Mouse (Mus musculus) neural tube, embryonic 14.5 days (tissue): ENCODE results near the gene Epsti1. TPM values are rescaled to one million over a fixed set of nuclear protein-coding genes. Genes with fewer than 3 reads are reported as not detected.

Source experiments
- ATAC-seq: fragments of 200-750 bp; cut with Nextera tagmentation; 2 replicates; pipeline ENCODE4 v1.8.0; 2017; ENCODE audit warnings: low read depth, mild to moderate bottlenecking, moderate TSS enrichment, moderate library complexity
- H3K27ac ChIP-seq: fragments of 300-500 bp; sonication (generic); 2 replicates; pipeline ENCODE4 v1.5.1; 2014; ENCODE audit warnings: low read depth, mild to moderate bottlenecking, control low read depth, low read length, moderate library complexity, mixed read lengths
- H3K27me3 ChIP-seq: fragments of 300-500 bp; sonication (generic); 2 replicates; pipeline ENCODE4 v1.6.1; 2014; ENCODE audit warnings: low read length; ENCODE audit not compliant: control insufficient read depth, insufficient read depth
- H3K36me3 ChIP-seq: fragments of 300-500 bp; sonication (generic); 2 replicates; pipeline ENCODE4 v1.6.1; 2014; ENCODE audit warnings: low read length, mixed read lengths; ENCODE audit not compliant: control insufficient read depth, insufficient read depth
- H3K4me1 ChIP-seq: fragments of 300-500 bp; sonication (generic); 2 replicates; pipeline ENCODE4 v1.6.1; 2014; ENCODE audit warnings: low read length; ENCODE audit not compliant: control insufficient read depth, insufficient read depth
- H3K4me2 ChIP-seq: fragments of 300-500 bp; sonication (generic); 2 replicates; pipeline ENCODE4 v1.6.1; 2014; ENCODE audit warnings: mild to moderate bottlenecking, low read depth, low read length, control low read depth
- H3K4me3 ChIP-seq: fragments of 300-500 bp; sonication (generic); 2 replicates; pipeline ENCODE4 v1.5.1; 2014; ENCODE audit warnings: low read depth, low read length, control low read depth, mixed read lengths
- H3K9ac ChIP-seq: fragments of 300-500 bp; sonication (generic); replicated peaks from 2 replicates; pipeline ENCODE4 v1.6.1; 2014; ENCODE audit warnings: low read depth, mild to moderate bottlenecking, control low read depth, low read length, mixed read lengths
- H3K9me3 ChIP-seq: fragments of 300-500 bp; sonication (generic); 2 replicates; pipeline ENCODE4 v1.6.1; 2016; ENCODE audit warnings: low read length; ENCODE audit not compliant: control insufficient read depth
- WGBS: fragments of 180-500 bp; shearing (Covaris S2); extraction: QIAGEN DNeasy Blood & Tissue Kit; methylation state at CpG from one replicate; pipeline ENCODE4 v1.1.7; 2014; 5-methylcytosine and 5-hydroxymethylcytosine counted together
- polyA plus RNA-seq: library from polyadenylated mRNA; unstranded; fragments of >200 nt; fragmentation: Nextera tagmentation; extraction: Ambion mirVana; gene quantifications from 2 replicates; pipeline ENCODE4 v1.2.1, GENCODE M21; 2014

Gene Epsti1
- polyA plus RNA-seq: 0.21 and 0.23 TPM in 2 replicates

DNA sequence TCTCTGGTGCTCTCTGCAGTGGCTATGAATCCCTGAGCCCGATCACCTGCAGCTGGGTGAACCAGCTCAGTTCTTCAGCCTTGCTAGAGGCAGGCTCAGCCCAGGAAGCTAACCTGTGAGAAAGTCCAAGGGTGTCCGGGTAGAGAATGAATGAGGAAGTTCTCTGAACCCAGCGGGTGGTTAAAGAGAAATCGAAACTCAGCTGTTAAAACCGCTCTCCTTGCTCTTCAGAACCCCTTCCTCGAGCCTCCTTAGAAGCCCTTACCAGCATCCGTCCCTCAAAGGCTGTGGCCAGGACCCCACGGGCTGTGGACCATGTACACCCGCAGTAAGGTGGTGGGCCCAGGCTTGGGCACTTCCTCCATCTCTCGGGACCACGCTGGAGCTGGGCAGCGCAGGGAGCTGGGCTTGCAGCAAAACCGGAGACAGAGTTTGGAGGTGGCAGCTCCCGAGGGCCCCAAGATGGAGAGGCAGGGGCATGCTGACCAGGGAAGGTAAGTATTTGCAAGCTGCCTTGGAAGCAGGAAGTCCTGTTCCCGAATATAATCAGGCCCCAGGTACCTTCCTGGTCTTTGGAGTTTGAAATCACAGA lies at the start of gene Epsti1:
Gene Epsti1, plus strand, starts transcription at position 69 of the 592 bp plus-strand sequence.
- Histone ChIP-seq H3K27ac (no peak within 1 kb of the TSS), H3K4me2 (no peak within 1 kb of the TSS), H3K9me3 (no peaks in the 10 kb centered on the region), H3K4me3 (no peak within 1 kb of the TSS), H3K9ac (no peak within 1 kb of the TSS), H3K4me1 (no peaks in the 10 kb centered on the region), H3K36me3 (no peaks in the 10 kb centered on the region), H3K27me3 (no peaks in the 10 kb centered on the region)
- no peak for ATAC-seq
- 60% methylated on average over 15 of the region's 15 CpGs for WGBS

DNA sequence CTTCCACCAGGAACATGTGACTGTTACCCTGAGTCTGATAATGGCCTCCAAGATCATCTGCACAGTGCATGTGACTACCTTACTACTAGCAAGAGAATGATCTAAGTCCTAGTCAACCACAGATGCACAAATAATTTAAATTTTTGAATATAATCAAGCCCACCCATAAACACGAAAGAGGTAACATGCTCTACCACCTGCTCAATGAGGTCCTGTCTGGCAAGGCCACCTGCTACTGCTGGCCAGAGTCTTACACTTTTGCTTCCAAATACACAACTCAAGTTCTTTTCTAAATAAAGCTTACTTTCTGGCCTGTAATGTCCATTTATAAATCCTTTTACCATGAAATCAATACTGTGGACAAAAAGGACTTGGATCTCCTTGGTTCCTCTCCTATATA lies 44.1 kb upstream of the Epsti1 start:
- Histone ChIP-seq H3K36me3 (no peaks in the 10 kb centered on the region), H3K27me3 (no peaks in the 10 kb centered on the region), H3K4me3 (no peak overlapping the region), H3K4me1 (no peaks in the 10 kb centered on the region), H3K9ac (no peak overlapping the region), H3K27ac (no peak overlapping the region), H3K4me2 (no peak overlapping the region), H3K9me3 (no peaks in the 10 kb centered on the region)
- ATAC-seq: no peak
- WGBS: 89% methylated on average over 1 of the region's 1 CpGs

DNA sequence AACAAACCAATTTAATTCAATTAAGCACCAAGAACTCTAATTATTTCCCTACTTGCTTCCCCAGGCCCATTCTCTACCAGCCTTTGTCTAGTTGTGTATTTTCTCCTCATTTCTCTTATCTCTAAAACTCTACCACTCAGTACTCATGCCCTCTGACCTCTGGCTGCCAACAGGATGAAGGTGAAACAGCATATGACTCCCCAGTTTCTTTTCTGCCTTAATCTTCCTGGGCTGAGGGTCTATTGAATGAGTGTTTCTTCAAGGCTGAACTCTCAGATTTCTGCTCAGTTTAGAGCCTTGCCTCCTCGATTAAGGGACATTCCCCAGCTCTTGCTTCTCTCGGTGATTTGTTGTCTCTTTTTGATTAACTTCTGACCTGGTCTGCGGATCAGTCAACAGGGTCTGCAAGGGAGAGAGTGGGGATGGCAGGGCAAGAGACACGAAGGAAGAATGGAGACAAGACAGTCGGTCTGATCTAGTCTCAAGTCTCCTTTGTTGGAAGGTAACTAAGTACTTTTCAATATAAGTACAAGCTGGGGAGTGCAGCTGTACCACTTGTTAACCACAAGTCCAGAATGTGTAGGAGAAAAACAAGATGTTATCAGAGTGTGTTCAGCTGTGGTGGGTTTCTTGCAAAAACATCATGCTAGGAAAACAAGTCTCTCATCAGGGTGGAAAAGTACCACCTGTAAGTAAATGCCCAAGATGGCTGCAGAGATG lies 43.0 kb upstream of the Epsti1 start:
- H3K27ac ChIP-seq: no peak overlapping the region

DNA sequence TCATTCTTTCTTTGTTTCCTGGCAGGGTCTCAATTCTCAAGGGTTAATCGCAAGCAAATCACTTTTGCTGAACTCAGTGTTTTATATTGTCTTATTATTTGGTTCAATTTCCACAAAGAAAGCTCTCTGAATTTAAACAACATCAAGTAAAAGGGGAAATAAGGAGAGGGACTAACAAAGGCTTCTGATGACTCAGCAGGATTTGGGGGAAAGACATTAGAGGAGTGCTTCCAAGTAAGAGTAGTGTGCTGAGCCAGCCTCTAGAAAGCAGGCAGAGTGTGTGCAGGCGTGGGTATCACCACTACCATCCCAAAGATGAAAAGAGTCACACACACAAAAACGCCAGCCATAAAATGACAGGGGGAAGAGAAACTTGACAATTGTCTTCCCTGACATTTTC lies 40.0 kb upstream of the Epsti1 start:
- ATAC-seq: no peak
- H3K36me3 ChIP-seq: no peaks in the 10 kb centered on the region
- H3K27me3 ChIP-seq: no peaks in the 10 kb centered on the region
- no peak overlapping the region for H3K4me3 ChIP-seq
- H3K9me3 ChIP-seq: no peaks in the 10 kb centered on the region
- WGBS: 84% methylated on average over 3 of the region's 3 CpGs
- H3K9ac ChIP-seq: no peak overlapping the region
- H3K27ac ChIP-seq: no peak overlapping the region
- no peaks in the 10 kb centered on the region for H3K4me1 ChIP-seq
- H3K4me2 ChIP-seq: no peak overlapping the region

More for the DNA sequence above, 43.0 kb upstream of the Epsti1 start:
- no peak for ATAC-seq
- Histone ChIP-seq H3K27me3 (no peaks in the 10 kb centered on the region), H3K4me2 (no peak overlapping the region), H3K4me1 (no peaks in the 10 kb centered on the region), H3K36me3 (no peaks in the 10 kb centered on the region), H3K9me3 (no peaks in the 10 kb centered on the region), H3K4me3 (no peak overlapping the region), H3K9ac (no peak overlapping the region)
- 63% methylated on average over 5 of the region's 5 CpGs for WGBS

DNA sequence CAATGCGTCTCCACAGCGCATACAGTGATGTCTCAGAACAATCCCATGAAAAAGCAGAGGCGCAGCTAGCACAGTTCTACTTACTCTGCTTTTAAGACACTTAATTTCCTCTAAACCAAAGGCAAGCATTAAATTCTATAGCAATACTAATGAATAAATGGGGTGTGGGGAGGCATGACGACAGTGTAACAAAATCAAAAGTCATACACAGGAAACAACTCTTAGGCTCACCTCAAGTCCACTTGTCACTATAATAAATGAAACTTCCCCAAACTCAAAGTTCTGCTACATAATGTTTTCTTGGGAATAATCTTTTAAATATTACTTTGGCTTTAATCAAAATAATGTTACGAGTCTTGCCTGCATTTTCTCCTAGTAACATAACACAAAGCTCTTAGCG lies 39.5 kb upstream of the Epsti1 start:
- Histone ChIP-seq H3K27ac (no peak overlapping the region), H3K27me3 (no peaks in the 10 kb centered on the region), H3K4me3 (no peak overlapping the region), H3K9ac (no peak overlapping the region), H3K36me3 (no peaks in the 10 kb centered on the region), H3K4me2 (no peak overlapping the region), H3K9me3 (no peaks in the 10 kb centered on the region), H3K4me1 (no peaks in the 10 kb centered on the region)
- ATAC-seq: no peak
- 90% methylated on average over 6 of the region's 6 CpGs for WGBS

DNA sequence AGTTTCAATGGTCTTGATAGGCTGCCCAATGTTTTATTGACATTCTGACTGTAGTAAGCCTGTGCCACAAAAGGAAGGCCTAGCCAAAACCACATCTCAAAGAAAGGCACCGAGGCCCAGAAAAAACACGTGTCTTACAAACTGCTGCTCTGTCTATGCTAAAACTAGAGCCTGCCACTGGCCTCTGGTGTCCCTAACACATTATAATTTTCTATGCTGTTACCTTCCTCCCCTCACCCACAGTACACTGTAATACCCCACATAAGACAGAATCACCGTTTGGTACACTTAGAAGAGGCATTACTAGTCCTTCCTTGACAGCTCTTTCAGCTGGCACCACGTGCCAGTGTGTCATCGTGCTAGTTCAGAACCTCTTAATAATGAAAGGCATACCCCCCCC lies 36.4 kb upstream of the Epsti1 start:
- no peak overlapping the region for H3K27ac ChIP-seq
- H3K36me3 ChIP-seq: no peaks in the 10 kb centered on the region
- H3K4me2 ChIP-seq: no peak overlapping the region
- no peaks in the 10 kb centered on the region for H3K9me3 ChIP-seq
- H3K4me3 ChIP-seq: no peak overlapping the region
- H3K27me3 ChIP-seq: no peaks in the 10 kb centered on the region
- H3K4me1 ChIP-seq: no peaks in the 10 kb centered on the region
- WGBS: 88% methylated on average over 5 of the region's 5 CpGs
- no peak for ATAC-seq
- no peak overlapping the region for H3K9ac ChIP-seq

DNA sequence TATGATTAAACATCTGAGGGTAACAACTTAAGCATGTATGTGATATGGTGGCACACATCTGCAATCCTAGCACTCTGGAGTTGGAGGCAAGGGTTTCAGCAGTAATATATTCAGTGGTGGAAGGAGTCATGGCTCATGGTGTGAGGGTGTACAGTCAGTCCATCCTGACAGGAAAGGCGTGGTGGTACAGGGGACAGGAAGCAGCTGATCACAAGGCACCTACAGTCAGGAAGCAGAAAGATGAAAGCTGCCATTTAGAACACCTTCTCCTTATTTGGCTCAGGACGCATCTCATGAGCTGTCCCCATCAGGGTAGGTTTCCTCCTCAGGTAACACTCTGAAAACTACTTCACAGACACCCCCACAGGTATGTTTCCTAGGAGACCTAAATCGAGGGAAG lies 33.1 kb upstream of the Epsti1 start:
- WGBS: over 99% methylated on average over 3 of the region's 3 CpGs
- no peak overlapping the region for H3K4me3 ChIP-seq
- no peaks in the 10 kb centered on the region for H3K9me3 ChIP-seq
- no peaks in the 10 kb centered on the region for H3K36me3 ChIP-seq
- ATAC-seq: no peak
- H3K27me3 ChIP-seq: no peaks in the 10 kb centered on the region
- no peak overlapping the region for H3K27ac ChIP-seq
- H3K9ac ChIP-seq: no peak overlapping the region
- H3K4me1 ChIP-seq: no peaks in the 10 kb centered on the region
- H3K4me2 ChIP-seq: no peak overlapping the region

DNA sequence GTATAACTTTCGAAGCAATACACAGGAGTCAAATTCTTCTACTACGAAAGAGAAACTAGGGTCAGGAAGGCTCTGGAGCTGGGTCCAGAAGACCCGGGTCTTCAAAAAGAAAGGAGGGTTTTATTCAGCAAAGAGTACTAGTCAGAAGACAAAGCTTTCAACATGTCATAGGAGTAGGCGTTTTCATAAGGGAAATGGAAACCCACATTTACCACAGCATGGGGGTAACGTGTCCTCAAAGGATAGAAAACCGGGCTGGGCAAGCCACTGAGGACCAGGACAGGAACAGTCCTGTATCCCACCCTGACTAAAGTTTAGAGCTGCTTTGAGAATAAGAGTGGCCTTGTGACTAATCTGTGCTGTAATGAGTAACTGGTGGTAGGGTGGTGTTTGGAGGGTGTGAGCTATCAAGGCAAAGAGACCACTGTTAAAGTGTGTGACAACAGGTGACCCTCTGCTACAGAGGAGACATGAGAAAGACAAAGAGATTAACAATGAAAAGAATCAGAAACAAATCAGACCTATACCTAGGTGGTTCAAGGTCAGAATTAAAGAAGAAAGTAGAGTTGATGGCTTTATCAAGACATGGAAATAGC lies 32.6 kb upstream of the Epsti1 start:
- no peak overlapping the region for H3K9ac ChIP-seq
- H3K27ac ChIP-seq: no peak overlapping the region
- no peak overlapping the region for H3K4me2 ChIP-seq
- 91% methylated on average over 6 of the region's 6 CpGs for WGBS
- no peaks in the 10 kb centered on the region for H3K9me3 ChIP-seq
- ATAC-seq: no peak
- H3K27me3 ChIP-seq: no peaks in the 10 kb centered on the region
- H3K36me3 ChIP-seq: no peaks in the 10 kb centered on the region
- H3K4me1 ChIP-seq: no peaks in the 10 kb centered on the region
- H3K4me3 ChIP-seq: no peak overlapping the region
